Mouse (Mus musculus) CH12.LX (cell line): ENCODE results near the gene Aida. TPM values are rescaled to one million over a fixed set of nuclear protein-coding genes. Genes with fewer than 3 reads are reported as not detected.

ENCODE experiments used
- DNase-seq: peaks from one replicate; pipeline ENCODE4 v3.0.0-alpha.2; 2013; ENCODE audit errors: extremely low read depth
- H3K27ac ChIP-seq: 2 replicates; pipeline ENCODE4 v1.5.1; 2012; ENCODE audit warnings: low read depth, mild to moderate bottlenecking, control low read depth, moderate library complexity; ENCODE audit not compliant: insufficient read depth
- H3K27me3 ChIP-seq: replicated peaks from 2 replicates; pipeline ENCODE3; 2012; ENCODE audit warnings: inconsistent platforms
- H3K36me3 ChIP-seq, 2 experiments: replicated peaks in 1 of 2; 2 replicates each; pipeline versions ENCODE3 to v1.6.1; 2012; ENCODE audit warnings: inconsistent platforms in 1 of 2, low read length in 1 of 2, mild to moderate bottlenecking in 1 of 2, mixed read lengths in 1 of 2, moderate library complexity in 1 of 2; ENCODE audit not compliant: control insufficient read depth in 1 of 2, insufficient read depth in 1 of 2
- H3K4me1 ChIP-seq, 2 experiments: 2 replicates each; pipeline ENCODE4 v1.6.1; 2012; ENCODE audit warnings: inconsistent platforms in 1 of 2, moderate library complexity in 1 of 2; ENCODE audit not compliant: insufficient read depth in 2 of 2, control insufficient read depth in 1 of 2
- H3K4me2 ChIP-seq: 2 replicates; pipeline ENCODE4 v1.6.1; 2012; ENCODE audit warnings: low read depth, mild to moderate bottlenecking, control low read depth; ENCODE audit not compliant: poor library complexity, insufficient read depth, severe bottlenecking
- H3K4me3 ChIP-seq, 3 experiments: fragments of 150-350 bp in 1 of 3; sonication (generic) in 1 of 3; replicated peaks in 1 of 3; 2 replicates each; pipeline versions ENCODE3 to v1.5.1; 2011 to 2012; ENCODE audit warnings: low read depth in 2 of 3, low read length in 2 of 3, mild to moderate bottlenecking in 2 of 3, moderate library complexity in 2 of 3, control low read depth in 1 of 3, improper control_type of control experiment in 1 of 3, inconsistent platforms in 1 of 3, mixed read lengths in 1 of 3; ENCODE audit not compliant: poor library complexity in 1 of 3
- H3K79me2 ChIP-seq: replicated peaks from 2 replicates; pipeline ENCODE4 v1.6.1; 2012; ENCODE audit warnings: mild to moderate bottlenecking, moderate library complexity; ENCODE audit not compliant: control insufficient read depth, poor library complexity, insufficient read depth, severe bottlenecking; ENCODE audit errors: extremely low read depth
- H3K9ac ChIP-seq: 2 replicates; pipeline ENCODE4 v1.6.1; 2012; ENCODE audit warnings: low read depth, mild to moderate bottlenecking, control low read depth, moderate library complexity; ENCODE audit not compliant: insufficient read depth
- H3K9me3 ChIP-seq: replicated peaks from 2 replicates; pipeline ENCODE3; 2012; ENCODE audit warnings: low read length, inconsistent platforms, mixed read lengths
- BHLHE40 ChIP-seq: IDR thresholded peaks from 2 replicates; pipeline ENCODE4 v1.6.1; 2011; ENCODE audit warnings: mild to moderate bottlenecking, low read depth, low read length, improper control_type of control experiment
- CHD1 ChIP-seq: IDR thresholded peaks from 2 replicates; pipeline ENCODE4 v1.6.1; 2012; ENCODE audit warnings: low read depth, low read length, improper control_type of control experiment, inconsistent platforms
- CHD2 ChIP-seq: IDR thresholded peaks from 2 replicates; pipeline ENCODE4 v1.6.1; 2011; ENCODE audit warnings: low read length, improper control_type of control experiment
- E2F4 ChIP-seq: IDR thresholded peaks from 2 replicates; pipeline ENCODE4 v1.6.1; 2011; ENCODE audit warnings: low read depth, low read length, improper control_type of control experiment; ENCODE audit not compliant: insufficient replicate concordance
- ELF1 ChIP-seq: IDR thresholded peaks from 2 replicates; pipeline ENCODE4 v1.6.1; 2014; ENCODE audit warnings: low read depth, mild to moderate bottlenecking, inconsistent platforms, low read length, improper control_type of control experiment
- EP300 ChIP-seq: IDR thresholded peaks from 2 replicates; pipeline ENCODE4 v1.6.1; 2011; ENCODE audit warnings: low read length, improper control_type of control experiment
- ETS1 ChIP-seq: conservative IDR thresholded peaks from 2 replicates; pipeline ENCODE4 v1.6.1; 2012; ENCODE audit warnings: low read depth, mild to moderate bottlenecking, inconsistent platforms, low read length, improper control_type of control experiment, moderate library complexity
- GABPA ChIP-seq: IDR thresholded peaks from 2 replicates; pipeline ENCODE4 v1.6.1; 2012; ENCODE audit warnings: low read depth, low read length, improper control_type of control experiment, inconsistent platforms; ENCODE audit not compliant: insufficient replicate concordance
- HCFC1 ChIP-seq: IDR thresholded peaks from 2 replicates; pipeline ENCODE4 v1.6.1; 2012; ENCODE audit warnings: low read depth, mild to moderate bottlenecking, inconsistent platforms, low read length, improper control_type of control experiment
- JUN ChIP-seq: IDR thresholded peaks from 2 replicates; pipeline ENCODE4 v1.6.1; 2011; ENCODE audit warnings: low read depth, mild to moderate bottlenecking, low read length, improper control_type of control experiment, moderate library complexity; ENCODE audit not compliant: insufficient read depth
- JUND ChIP-seq: conservative IDR thresholded peaks from 2 replicates; pipeline ENCODE4 v1.6.1; 2011; ENCODE audit warnings: low read depth, low read length, improper control_type of control experiment
- KAT2A ChIP-seq: IDR thresholded peaks from 2 replicates; pipeline ENCODE4 v1.6.1; 2012; ENCODE audit warnings: low read length, improper control_type of control experiment, inconsistent platforms; ENCODE audit not compliant: insufficient replicate concordance
- MAZ ChIP-seq: IDR thresholded peaks from 2 replicates; pipeline ENCODE4 v1.6.1; 2012; ENCODE audit warnings: low read depth, mild to moderate bottlenecking, inconsistent platforms, low read length, improper control_type of control experiment, moderate library complexity
- MEF2A ChIP-seq: IDR thresholded peaks from 2 replicates; pipeline ENCODE4 v1.6.1; 2014; ENCODE audit warnings: low read depth, mild to moderate bottlenecking, inconsistent platforms, low read length, improper control_type of control experiment, borderline replicate concordance
- MXI1 ChIP-seq: IDR thresholded peaks from 2 replicates; pipeline ENCODE4 v1.6.1; 2011; ENCODE audit warnings: mild to moderate bottlenecking, low read depth, low read length, improper control_type of control experiment
- MYC ChIP-seq: IDR thresholded peaks from 2 replicates; pipeline ENCODE4 v1.6.1; 2011; ENCODE audit warnings: low read depth, mild to moderate bottlenecking, improper control_type of control experiment, low read length
- NELFE ChIP-seq: IDR thresholded peaks from 2 replicates; pipeline ENCODE4 v1.6.1; 2011; ENCODE audit warnings: low read depth, low read length, improper control_type of control experiment
- NRF1 ChIP-seq: IDR thresholded peaks from 2 replicates; pipeline ENCODE4 v1.6.1; 2014; ENCODE audit warnings: low read depth, mild to moderate bottlenecking, inconsistent platforms, low read length, improper control_type of control experiment, moderate library complexity
- PAX5 ChIP-seq: IDR thresholded peaks from 2 replicates; pipeline ENCODE4 v1.6.1; 2012; ENCODE audit warnings: low read length, inconsistent platforms, mixed read lengths
- POLR2A ChIP-seq: IDR thresholded peaks from 2 replicates; pipeline ENCODE4 v1.6.1; 2011; ENCODE audit warnings: low read depth, mild to moderate bottlenecking, improper control_type of control experiment, low read length
- RCOR1 ChIP-seq: conservative IDR thresholded peaks from 2 replicates; pipeline ENCODE4 v1.6.1; 2012; ENCODE audit warnings: low read depth, mild to moderate bottlenecking, inconsistent platforms, low read length, improper control_type of control experiment
- SIN3A ChIP-seq: IDR thresholded peaks from 2 replicates; pipeline ENCODE4 v1.6.1; 2012; ENCODE audit warnings: low read length, improper control_type of control experiment, inconsistent platforms
- SMC3 ChIP-seq: IDR thresholded peaks from 2 replicates; pipeline ENCODE4 v1.6.1; 2011; ENCODE audit warnings: low read depth, low read length, improper control_type of control experiment
- TCF12 ChIP-seq: IDR thresholded peaks from 2 replicates; pipeline ENCODE4 v1.6.1; 2014; ENCODE audit warnings: low read depth, mild to moderate bottlenecking, inconsistent platforms, low read length, improper control_type of control experiment
- USF1 ChIP-seq: IDR thresholded peaks from 2 replicates; pipeline ENCODE4 v1.6.1; 2014; ENCODE audit warnings: low read depth, mild to moderate bottlenecking, inconsistent platforms, low read length, improper control_type of control experiment
- USF2 ChIP-seq: conservative IDR thresholded peaks from 2 replicates; pipeline ENCODE4 v1.6.1; 2011; ENCODE audit warnings: low read depth, low read length, improper control_type of control experiment
- ZMIZ1 ChIP-seq: IDR thresholded peaks from 2 replicates; pipeline ENCODE4 v1.6.1; 2012; ENCODE audit warnings: low read depth, mild to moderate bottlenecking, inconsistent platforms, low read length, improper control_type of control experiment
- ZNF384 ChIP-seq: IDR thresholded peaks from 2 replicates; pipeline ENCODE4 v1.6.1; 2012; ENCODE audit warnings: low read depth, low read length, improper control_type of control experiment, inconsistent platforms
- dilution Hi-C: fragments of 300-500 bp; cut with MboI; formaldehyde crosslinking; loops from 2 replicates; pipeline ENCODE4 v1.14.3; 2020; ENCODE audit warnings: low sequenced_read_pairs; ENCODE audit not compliant: extremely low pct_unique_long_range_greater_than_20kb, extremely low pct_ligation_motif_present
- in situ Hi-C: fragments of 300-500 bp; cut with MboI; formaldehyde crosslinking; loops from 3 replicates; pipeline ENCODE4 v1.14.3; 2019; ENCODE audit warnings: low sequenced_read_pairs, low pct_ligation_motif_present, low pct_unique_long_range_greater_than_20kb, mixed read lengths
- polyA plus RNA-seq: library from polyadenylated mRNA; unstranded; fragments of >175 nt; gene quantifications from 2 replicates; pipeline ENCODE4 v1.2.1, GENCODE M21; 2012; ENCODE audit warnings: low read depth; ENCODE audit not compliant: insufficient read length
- total RNA-seq, 2 experiments: library from RNA; depleted of rRNA; stranded (reverse); fragments of 300-350 nt in 1 of 2; fragments of >200 nt in 1 of 2; gene quantifications; 2 replicates each; pipeline ENCODE4 v1.2.3; 2012 to 2014

Gene Aida
- total and polyA plus RNA-seq, 3 experiments: 11.0 to 45.2 (median 32.8) TPM

GRCm38 (mm10) chr1:183344886-183345816, 48.8 kb downstream of the Aida start:
- dilution Hi-C loops: no loop called here

GRCm38 (mm10) chr1:183345817-183346195, 49.4 kb downstream of the Aida start:
- dilution Hi-C loops (no loop called here), in situ Hi-C loops (no loop called here)
- no peak for DNase-seq
- peaks cover 16% of the 10 kb centered on the region for H3K79me2 ChIP-seq
- H3K9me3 ChIP-seq: no peaks in the 10 kb centered on the region
- peak overlapping the region; percentile 76 for H3K4me2 ChIP-seq
- peaks cover 7 to 22% of the 10 kb centered on the region in 2 experiments; a peak in 3 of 4 replicates for H3K4me1 ChIP-seq
- peaks cover 32 to 59% of the 10 kb centered on the region in 2 experiments for H3K36me3 ChIP-seq
- no peaks in the 10 kb centered on the region for H3K27me3 ChIP-seq
- TF ChIP-seq MEF2A (no peak), ELF1 (no peak), GABPA (no peak), E2F4 (no peak), NELFE (0 out of 2 replicates have a peak, but pooled peaks have one; percentile 3), TCF12 (0 out of 2 replicates have a peak, but pooled peaks have one; percentile 1), USF1 (no peak), KAT2A (no peak), BHLHE40 (no peak), ZNF384 (no peak)
- H3K4me3 ChIP-seq: peak overlapping the region; percentile 90 to 97 (median 95)
- H3K9ac ChIP-seq: peak overlapping the region; percentile 65
- H3K27ac ChIP-seq: peak overlapping the region; percentile 26; the same call in 1 of the 2 replicates

More at GRCm38 (mm10) chr1:183344886-183345816, 48.8 kb downstream of the Aida start:
- peak overlapping the region; percentile 76 for H3K9ac ChIP-seq
- TF ChIP-seq ETS1: no peak
- TF ChIP-seq RCOR1: no peak
- no peak for TF ChIP-seq MYC
- peak; percentile 84 for TF ChIP-seq HCFC1
- no peak for TF ChIP-seq USF2
- 0 out of 2 replicates have a peak, but pooled peaks have one; percentile 22 for TF ChIP-seq CHD1
- peak; percentile 40 for TF ChIP-seq CHD2
- peak; percentile 35; the same call in 1 of the 2 replicates for TF ChIP-seq MAZ
- TF ChIP-seq TCF12: peak; percentile 2; the same call in 1 of the 2 replicates
- no peak for TF ChIP-seq ZNF384
- peak; percentile 50; the same call in 1 of the 2 replicates for TF ChIP-seq KAT2A
- TF ChIP-seq NELFE: peak; percentile 54; the same call in 1 of the 2 replicates
- TF ChIP-seq POLR2A: peak; percentile 61
- TF ChIP-seq EP300: no peak
- peak; percentile 20; the same call in 1 of the 2 replicates for TF ChIP-seq ZMIZ1
- TF ChIP-seq JUND: no peak
- no peak for TF ChIP-seq SMC3
- TF ChIP-seq PAX5: no peak
- TF ChIP-seq NRF1: no peak; the same call in 1 of the 2 replicates
- no peak for TF ChIP-seq JUN
- peak; percentile 89 for TF ChIP-seq SIN3A
- peak; percentile 96 for TF ChIP-seq ELF1
- peak; percentile 82 for TF ChIP-seq MXI1
- H3K4me3 ChIP-seq: peak overlapping the region; percentile 90 to 97 (median 95)
- no peaks in the 10 kb centered on the region for H3K9me3 ChIP-seq
- peak overlapping the region; percentile 85 for H3K27ac ChIP-seq
- peak overlapping the region; percentile 76; the same call in 1 of the 2 replicates for H3K4me2 ChIP-seq
- DNase-seq: peak; percentile 91
- H3K79me2 ChIP-seq: peaks cover 16% of the 10 kb centered on the region
- peaks cover 7 to 19% of the 10 kb centered on the region in 2 experiments; a peak in 3 of 4 replicates for H3K4me1 ChIP-seq
- peaks cover 27 to 59% of the 10 kb centered on the region in 2 experiments for H3K36me3 ChIP-seq
- no peaks in the 10 kb centered on the region for H3K27me3 ChIP-seq
- in situ Hi-C loops: no loop called here
